Mouse (Mus musculus): ENCODE data around the gene 2310057J18Rik. TPM values are rescaled to one million over a fixed set of nuclear protein-coding genes. Genes with fewer than 3 reads are reported as not detected.
A peak's percentile ranks its signal among the peaks of the same experiment; 100 is the strongest.
"Not testable (repeated sequence)": the region's sequence is repeated elsewhere in the genome, so short reads cannot be mapped to it uniquely, and the experiment has no call there.

Gene 2310057J18Rik
- polyA plus RNA-seq (2012; rRNA removed) = not detected in 2 replicates

DNA sequence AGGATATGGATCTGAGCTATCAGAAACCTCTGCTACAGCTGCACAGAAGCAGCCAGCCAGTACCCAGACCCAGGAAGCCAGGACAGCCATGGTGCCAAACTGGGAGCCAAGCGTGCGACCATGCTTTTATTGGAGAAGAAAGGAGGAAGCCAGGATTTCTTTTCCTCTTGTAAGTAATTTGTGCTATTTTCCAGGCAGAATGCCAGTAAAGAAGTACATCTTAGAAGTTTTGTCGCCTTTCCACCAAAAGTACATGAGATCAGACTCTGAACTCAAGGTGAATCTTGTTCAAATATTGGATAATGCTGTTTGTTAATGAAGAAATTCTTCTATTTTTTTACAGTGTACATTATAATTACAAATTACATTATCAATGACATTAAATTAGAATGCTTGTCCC is at the start of gene 2310057J18Rik:
Gene 2310057J18Rik, minus strand, starts transcription at position 101 of the 400 bp plus-strand sequence.
- no peak for DNase-seq
- H3K4me1 ChIP-seq (replicated peaks; ENCODE audit: control insufficient read depth, insufficient read depth, low read length) = no peaks in the 10 kb centered on the region
- no peak for TF ChIP-seq POLR2A (IDR thresholded peaks at IDR 0.05; ENCODE audit: control insufficient read depth, extremely low read depth, insufficient read depth, low read length, poor library complexity)
- TF ChIP-seq CTCF (IDR thresholded peaks at IDR 0.05; ENCODE audit: borderline replicate concordance, control insufficient read depth, extremely low read depth, insufficient read depth, low read length, poor library complexity) = no peak
- WGBS = 91% methylated on average over 3 of the region's 3 CpGs
- no peaks in the 10 kb centered on the region for H3K36me3 ChIP-seq (ENCODE audit: control insufficient read depth, insufficient read depth, low read length)
- no peaks in the 10 kb centered on the region for H3K27me3 ChIP-seq (ENCODE audit: control insufficient read depth, insufficient read depth, low read length)
- no peak within 1 kb of the TSS for H3K27ac ChIP-seq (ENCODE audit: control insufficient read depth, insufficient read depth, low read length)
- H3K4me3 ChIP-seq (ENCODE audit: control insufficient read depth, insufficient read depth, low read length) = no peak within 1 kb of the TSS

- not testable (repeated sequence) for DNase-seq; H3K4me1 ChIP-seq (replicated peaks; ENCODE audit: control insufficient read depth, insufficient read depth, low read length); H3K27ac ChIP-seq (ENCODE audit: control insufficient read depth, insufficient read depth, low read length); H3K4me3 ChIP-seq (ENCODE audit: control insufficient read depth, insufficient read depth, low read length); H3K27me3 ChIP-seq (ENCODE audit: control insufficient read depth, insufficient read depth, low read length); H3K36me3 ChIP-seq (ENCODE audit: control insufficient read depth, insufficient read depth, low read length)
- WGBS = 96% methylated on average over 9 of the region's 20 CpGs
Measured at GRCm38 (mm10) chr10:29029960-29030359, 43.9 kb upstream of the 2310057J18Rik start.

DNA sequence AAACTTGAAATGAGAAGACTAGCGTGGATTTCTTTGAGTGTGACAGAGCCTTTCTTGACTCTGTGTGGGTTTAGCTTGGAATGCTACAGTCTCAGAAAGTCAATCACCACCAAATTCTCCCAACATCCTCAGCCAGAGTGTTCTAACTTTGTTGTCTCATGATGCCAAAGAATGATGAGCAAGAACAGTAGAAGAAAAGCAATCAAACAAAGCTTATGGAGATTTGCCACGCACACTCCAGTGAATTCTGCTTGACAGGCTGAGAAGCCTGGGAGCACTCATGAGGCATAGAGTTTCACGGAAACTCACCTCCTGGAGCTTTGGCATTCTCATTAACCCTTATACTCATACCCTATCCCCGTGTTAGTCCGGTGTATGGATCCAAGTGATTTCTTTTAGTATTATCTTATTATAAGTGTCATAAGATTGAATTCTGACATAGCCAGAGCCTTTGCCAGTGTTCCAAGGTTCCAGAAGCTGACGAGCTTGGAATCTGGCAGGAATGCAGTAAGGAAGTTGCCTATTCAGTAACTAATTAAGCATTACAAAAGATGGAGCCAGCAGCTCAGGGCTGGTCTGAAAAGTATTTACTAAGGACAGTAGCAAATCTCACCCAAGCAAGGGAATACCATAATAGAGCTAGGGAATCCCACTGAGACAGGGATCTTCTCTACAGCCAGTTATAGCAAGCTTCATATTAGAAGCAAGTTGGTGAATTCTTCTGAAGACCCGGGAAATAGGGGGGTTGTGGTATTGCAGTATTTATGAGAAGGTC is 33.6 kb upstream of the 2310057J18Rik start:
- no peaks in the 10 kb centered on the region for H3K36me3 ChIP-seq (ENCODE audit: control insufficient read depth, insufficient read depth, low read length)
- no peak overlapping the region for H3K27ac ChIP-seq (ENCODE audit: control insufficient read depth, insufficient read depth, low read length)
- H3K27me3 ChIP-seq (ENCODE audit: control insufficient read depth, insufficient read depth, low read length) = no peaks in the 10 kb centered on the region
- TF ChIP-seq CTCF (IDR thresholded peaks at IDR 0.05; ENCODE audit: borderline replicate concordance, control insufficient read depth, extremely low read depth, insufficient read depth, low read length, poor library complexity) (no peak), POLR2A (IDR thresholded peaks at IDR 0.05; ENCODE audit: control insufficient read depth, extremely low read depth, insufficient read depth, low read length, poor library complexity) (no peak)
- 89% methylated on average over 7 of the region's 7 CpGs for WGBS
- H3K4me3 ChIP-seq (ENCODE audit: control insufficient read depth, insufficient read depth, low read length) = no peak overlapping the region
- H3K4me1 ChIP-seq (replicated peaks; ENCODE audit: control insufficient read depth, insufficient read depth, low read length) = no peaks in the 10 kb centered on the region
- DNase-seq = no peak

DNA sequence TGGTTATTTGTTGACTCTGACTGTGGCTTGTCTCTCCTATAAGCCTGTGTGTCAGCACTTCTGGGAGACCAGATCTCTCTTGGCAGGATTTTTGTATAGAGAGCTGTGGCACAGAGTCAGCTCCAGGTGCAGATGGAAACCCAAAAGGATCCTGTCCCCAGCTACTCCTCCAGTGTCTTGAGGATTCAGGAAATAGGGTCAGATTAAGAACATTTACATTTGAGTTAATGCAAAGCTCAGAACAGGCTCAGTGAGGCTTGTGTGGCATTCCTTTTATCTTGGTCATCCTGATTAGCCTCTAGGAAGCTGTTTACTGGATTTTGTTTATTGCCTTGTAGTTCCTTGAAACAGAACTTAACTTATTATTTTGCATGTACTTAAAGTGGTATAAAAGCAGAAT is 11.7 kb upstream of the 2310057J18Rik start:
- H3K27me3 ChIP-seq (ENCODE audit: control insufficient read depth, insufficient read depth, low read length) = no peaks in the 10 kb centered on the region
- no peak overlapping the region for H3K4me3 ChIP-seq (ENCODE audit: control insufficient read depth, insufficient read depth, low read length)
- H3K4me1 ChIP-seq (replicated peaks; ENCODE audit: control insufficient read depth, insufficient read depth, low read length) = no peaks in the 10 kb centered on the region
- DNase-seq = no peak
- no peaks in the 10 kb centered on the region for H3K36me3 ChIP-seq (ENCODE audit: control insufficient read depth, insufficient read depth, low read length)
- H3K27ac ChIP-seq (ENCODE audit: control insufficient read depth, insufficient read depth, low read length) = no peak overlapping the region
- no peak for TF ChIP-seq POLR2A (IDR thresholded peaks at IDR 0.05; ENCODE audit: control insufficient read depth, extremely low read depth, insufficient read depth, low read length, poor library complexity)
- no peak for TF ChIP-seq CTCF (IDR thresholded peaks at IDR 0.05; ENCODE audit: borderline replicate concordance, control insufficient read depth, extremely low read depth, insufficient read depth, low read length, poor library complexity)

DNA sequence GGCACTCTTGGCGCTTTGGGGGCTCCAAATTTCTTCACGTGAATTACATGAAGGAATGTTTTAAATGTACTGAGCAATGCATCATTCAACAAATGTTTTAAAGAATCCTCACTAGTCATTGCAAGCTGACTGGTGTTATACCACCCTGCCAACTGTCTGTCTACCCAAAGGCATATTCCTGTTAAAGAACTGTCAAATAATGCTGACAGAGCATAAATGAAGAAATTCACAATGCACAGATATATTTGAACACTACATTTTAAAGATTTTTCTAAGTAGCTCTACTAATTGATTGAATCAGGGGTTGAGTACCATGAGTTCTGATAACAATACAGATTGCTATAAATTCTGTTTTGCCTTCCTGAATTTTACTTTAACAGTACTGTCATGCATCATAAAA is 2.9 kb upstream of the 2310057J18Rik start:
- DNase-seq = no peak
- H3K27me3 ChIP-seq (ENCODE audit: control insufficient read depth, insufficient read depth, low read length) = no peaks in the 10 kb centered on the region
- TF ChIP-seq CTCF (IDR thresholded peaks at IDR 0.05; ENCODE audit: borderline replicate concordance, control insufficient read depth, extremely low read depth, insufficient read depth, low read length, poor library complexity) (no peak), POLR2A (IDR thresholded peaks at IDR 0.05; ENCODE audit: control insufficient read depth, extremely low read depth, insufficient read depth, low read length, poor library complexity) (no peak)
- no peak overlapping the region for H3K4me3 ChIP-seq (ENCODE audit: control insufficient read depth, insufficient read depth, low read length)
- no peak overlapping the region for H3K27ac ChIP-seq (ENCODE audit: control insufficient read depth, insufficient read depth, low read length)
- H3K4me1 ChIP-seq (replicated peaks; ENCODE audit: control insufficient read depth, insufficient read depth, low read length) = no peaks in the 10 kb centered on the region
- H3K36me3 ChIP-seq (ENCODE audit: control insufficient read depth, insufficient read depth, low read length) = no peaks in the 10 kb centered on the region
- 90% methylated on average over 2 of the region's 2 CpGs for WGBS

DNA sequence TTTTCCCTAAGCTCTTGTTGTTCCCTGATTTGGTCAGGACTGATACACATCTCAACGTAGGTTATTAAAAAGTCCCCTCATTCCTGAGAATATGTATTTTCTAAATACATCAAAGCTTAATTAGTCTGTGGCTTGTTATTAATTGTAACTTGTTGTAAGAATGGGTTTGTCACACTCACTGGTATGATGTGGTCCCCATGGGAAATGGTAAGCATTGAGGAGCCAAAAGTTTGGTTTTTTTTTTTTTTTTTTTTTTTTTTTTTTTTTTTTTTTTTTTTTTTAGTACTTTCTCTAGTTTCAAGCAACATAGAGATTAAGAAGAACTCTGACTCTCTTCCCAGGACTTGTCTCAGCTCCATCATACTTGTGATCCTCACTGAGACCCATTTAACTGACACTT is 17.9 kb downstream of the 2310057J18Rik start:
- H3K27ac ChIP-seq (ENCODE audit: control insufficient read depth, insufficient read depth, low read length) = no peak overlapping the region
- 93% methylated on average over 1 of the region's 1 CpGs for WGBS
- H3K36me3 ChIP-seq (ENCODE audit: control insufficient read depth, insufficient read depth, low read length) = no peaks in the 10 kb centered on the region
- H3K4me3 ChIP-seq (ENCODE audit: control insufficient read depth, insufficient read depth, low read length) = no peak overlapping the region
- no peaks in the 10 kb centered on the region for H3K27me3 ChIP-seq (ENCODE audit: control insufficient read depth, insufficient read depth, low read length)
- no peak for DNase-seq
- no peaks in the 10 kb centered on the region for H3K4me1 ChIP-seq (replicated peaks; ENCODE audit: control insufficient read depth, insufficient read depth, low read length)
- no peak for TF ChIP-seq POLR2A (IDR thresholded peaks at IDR 0.05; ENCODE audit: control insufficient read depth, extremely low read depth, insufficient read depth, low read length, poor library complexity)
- no peak for TF ChIP-seq CTCF (IDR thresholded peaks at IDR 0.05; ENCODE audit: borderline replicate concordance, control insufficient read depth, extremely low read depth, insufficient read depth, low read length, poor library complexity)

DNA sequence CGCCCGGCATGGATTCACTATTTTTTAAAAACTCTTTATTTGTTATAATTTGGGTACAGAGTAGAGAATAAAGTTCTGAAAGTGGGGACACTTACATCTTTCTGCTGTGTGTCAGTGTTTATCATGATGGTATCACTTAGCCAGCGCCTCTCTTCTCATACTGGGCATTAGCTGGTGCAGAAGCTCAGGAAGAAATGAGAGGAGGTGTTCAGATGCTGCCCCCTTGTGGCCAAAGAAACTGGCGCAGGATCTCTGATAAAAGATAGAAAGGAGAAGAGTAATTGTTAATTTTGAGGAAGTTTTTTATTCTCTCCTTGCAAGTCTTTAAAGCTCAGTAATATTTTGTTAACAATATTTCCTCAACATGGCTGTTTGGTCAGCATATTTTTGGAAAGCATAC is 31.0 kb downstream of the 2310057J18Rik start:
- peak; percentile 67 for DNase-seq
- no peak overlapping the region for H3K4me3 ChIP-seq (ENCODE audit: control insufficient read depth, insufficient read depth, low read length)
- no peaks in the 10 kb centered on the region for H3K27me3 ChIP-seq (ENCODE audit: control insufficient read depth, insufficient read depth, low read length)

More for the DNA sequence above, 31.0 kb downstream of the 2310057J18Rik start:
- Histone ChIP-seq H3K27ac (ENCODE audit: control insufficient read depth, insufficient read depth, low read length) (no peak overlapping the region), H3K4me1 (replicated peaks; ENCODE audit: control insufficient read depth, insufficient read depth, low read length) (0 out of 2 replicates have a peak, but pooled peaks cover 2% of the 10 kb centered on the region), H3K36me3 (ENCODE audit: control insufficient read depth, insufficient read depth, low read length) (no peaks in the 10 kb centered on the region)
- WGBS = 47% methylated on average over 4 of the region's 4 CpGs
- TF ChIP-seq POLR2A (IDR thresholded peaks at IDR 0.05; ENCODE audit: control insufficient read depth, extremely low read depth, insufficient read depth, low read length, poor library complexity) (no peak), CTCF (IDR thresholded peaks at IDR 0.05; ENCODE audit: borderline replicate concordance, control insufficient read depth, extremely low read depth, insufficient read depth, low read length, poor library complexity) (no peak)
